Mouse (Mus musculus): ENCODE measurements around the gene Top2b. TPM values are rescaled to one million over a fixed set of nuclear protein-coding genes. Genes with fewer than 3 reads are reported as not detected.
A peak's percentile ranks its signal among the peaks of the same experiment; 100 is the strongest.

Top2b gene
- polyA plus RNA-seq (2014; fragmentation: Nextera tagmentation; extraction: Ambion mirVana), result 124 and 188 TPM in 2 replicates

- peak within 1 kb of the TSS; percentile 79 for H3K4me2 ChIP-seq (ENCODE audit: low read depth, low read length)
- H3K36me3 ChIP-seq (ENCODE audit: control insufficient read depth, insufficient read depth, low read length), result no peaks in the 10 kb centered on the region
- under 1% methylated on average over 32 of the region's 32 CpGs for WGBS
- peak within 1 kb of the TSS; percentile 99 for H3K27ac ChIP-seq (ENCODE audit: low read depth, low read length)
- H3K4me1 ChIP-seq (ENCODE audit: control insufficient read depth, insufficient read depth, low read length), result peaks cover 18% of the 10 kb centered on the region
- H3K27me3 ChIP-seq (ENCODE audit: control insufficient read depth, insufficient read depth, low read length), result no peaks in the 10 kb centered on the region; the same call in 1 of the 2 replicates
- H3K9me3 ChIP-seq (ENCODE audit: control insufficient read depth, low read length), result no peaks in the 10 kb centered on the region
- peak within 1 kb of the TSS; percentile 99 for H3K9ac ChIP-seq (replicated peaks; ENCODE audit: low read depth, low read length)
- peak; percentile 99 for ATAC-seq (ENCODE audit: low read depth)
- H3K4me3 ChIP-seq (ENCODE audit: low read depth, low read length), result peak within 1 kb of the TSS; percentile 96
These were observed at the start of gene Top2b for GRCm38 (mm10) chr14:16364878-16365337. Top2b (plus strand) TSS chr14:16365179.

GRCm38 (mm10) chr14:16316715-16317114, 48.3 kb upstream of the Top2b start:
- no peak for ATAC-seq (ENCODE audit: low read depth)
- no peak overlapping the region for H3K4me3 ChIP-seq (ENCODE audit: low read depth, low read length)
- H3K4me1 ChIP-seq (ENCODE audit: control insufficient read depth, insufficient read depth, low read length), result no peaks in the 10 kb centered on the region
- H3K9ac ChIP-seq (replicated peaks; ENCODE audit: low read depth, low read length), result no peak overlapping the region
- WGBS, result 81% methylated on average over 1 of the region's 1 CpGs
- no peaks in the 10 kb centered on the region for H3K27me3 ChIP-seq (ENCODE audit: control insufficient read depth, insufficient read depth, low read length)
- no peaks in the 10 kb centered on the region for H3K9me3 ChIP-seq (ENCODE audit: control insufficient read depth, low read length)
- no peak overlapping the region for H3K4me2 ChIP-seq (ENCODE audit: low read depth, low read length)
- H3K36me3 ChIP-seq (ENCODE audit: control insufficient read depth, insufficient read depth, low read length), result no peaks in the 10 kb centered on the region
- H3K27ac ChIP-seq (ENCODE audit: low read depth, low read length), result no peak overlapping the region

GRCm38 (mm10) chr14:16319818-16320217, 45.2 kb upstream of the Top2b start:
- Histone ChIP-seq H3K4me3 (ENCODE audit: low read depth, low read length) (no peak overlapping the region), H3K4me2 (ENCODE audit: low read depth, low read length) (no peak overlapping the region), H3K9ac (replicated peaks; ENCODE audit: low read depth, low read length) (no peak overlapping the region), H3K27me3 (ENCODE audit: control insufficient read depth, insufficient read depth, low read length) (no peaks in the 10 kb centered on the region), H3K36me3 (ENCODE audit: control insufficient read depth, insufficient read depth, low read length) (no peaks in the 10 kb centered on the region), H3K27ac (ENCODE audit: low read depth, low read length) (no peak overlapping the region), H3K9me3 (ENCODE audit: control insufficient read depth, low read length) (no peaks in the 10 kb centered on the region), H3K4me1 (ENCODE audit: control insufficient read depth, insufficient read depth, low read length) (no peaks in the 10 kb centered on the region)
- ATAC-seq (ENCODE audit: low read depth), result no peak
- WGBS, result 92% methylated on average over 2 of the region's 2 CpGs

GRCm38 (mm10) chr14:16324394-16324793, 40.6 kb upstream of the Top2b start:
- no peak overlapping the region for H3K4me2 ChIP-seq (ENCODE audit: low read depth, low read length)
- no peak overlapping the region for H3K27ac ChIP-seq (ENCODE audit: low read depth, low read length)
- no peaks in the 10 kb centered on the region for H3K27me3 ChIP-seq (ENCODE audit: control insufficient read depth, insufficient read depth, low read length)
- H3K4me3 ChIP-seq (ENCODE audit: low read depth, low read length), result no peak overlapping the region
- no peaks in the 10 kb centered on the region for H3K9me3 ChIP-seq (ENCODE audit: control insufficient read depth, low read length)
- no peaks in the 10 kb centered on the region for H3K36me3 ChIP-seq (ENCODE audit: control insufficient read depth, insufficient read depth, low read length)
- no peak overlapping the region for H3K9ac ChIP-seq (replicated peaks; ENCODE audit: low read depth, low read length)
- H3K4me1 ChIP-seq (ENCODE audit: control insufficient read depth, insufficient read depth, low read length), result no peaks in the 10 kb centered on the region
- ATAC-seq (ENCODE audit: low read depth), result no peak
- 90% methylated on average over 4 of the region's 4 CpGs for WGBS

- Histone ChIP-seq H3K9ac (replicated peaks; ENCODE audit: low read depth, low read length) (no peak overlapping the region), H3K36me3 (ENCODE audit: control insufficient read depth, insufficient read depth, low read length) (no peaks in the 10 kb centered on the region), H3K27ac (ENCODE audit: low read depth, low read length) (no peak overlapping the region), H3K9me3 (ENCODE audit: control insufficient read depth, low read length) (no peaks in the 10 kb centered on the region), H3K4me2 (ENCODE audit: low read depth, low read length) (no peak overlapping the region), H3K4me3 (ENCODE audit: low read depth, low read length) (no peak overlapping the region), H3K4me1 (ENCODE audit: control insufficient read depth, insufficient read depth, low read length) (no peaks in the 10 kb centered on the region), H3K27me3 (ENCODE audit: control insufficient read depth, insufficient read depth, low read length) (no peaks in the 10 kb centered on the region)
- WGBS, result 61% methylated on average over 1 of the region's 1 CpGs
- no peak for ATAC-seq (ENCODE audit: low read depth)
These were observed 39.8 kb upstream of the Top2b start for GRCm38 (mm10) chr14:16325208-16325607.

- H3K27ac ChIP-seq (ENCODE audit: low read depth, low read length), result no peak overlapping the region
- 11% methylated on average over 2 of the region's 2 CpGs for WGBS
These were observed 36.4 kb upstream of the Top2b start for GRCm38 (mm10) chr14:16328531-16328930.

GRCm38 (mm10) chr14:16328959-16329480, 36.0 kb upstream of the Top2b start:
- 49% methylated on average over 5 of the region's 5 CpGs for WGBS
- Histone ChIP-seq H3K27ac (ENCODE audit: low read depth, low read length) (no peak overlapping the region), H3K4me1 (ENCODE audit: control insufficient read depth, insufficient read depth, low read length) (no peaks in the 10 kb centered on the region), H3K36me3 (ENCODE audit: control insufficient read depth, insufficient read depth, low read length) (no peaks in the 10 kb centered on the region), H3K9me3 (ENCODE audit: control insufficient read depth, low read length) (no peaks in the 10 kb centered on the region), H3K4me3 (ENCODE audit: low read depth, low read length) (no peak overlapping the region), H3K27me3 (ENCODE audit: control insufficient read depth, insufficient read depth, low read length) (no peaks in the 10 kb centered on the region), H3K9ac (replicated peaks; ENCODE audit: low read depth, low read length) (no peak overlapping the region), H3K4me2 (ENCODE audit: low read depth, low read length) (no peak overlapping the region)
- no peak for ATAC-seq (ENCODE audit: low read depth)

More at GRCm38 (mm10) chr14:16328531-16328930, 36.4 kb upstream of the Top2b start:
- peak; percentile 78 for ATAC-seq (ENCODE audit: low read depth)
- Histone ChIP-seq H3K27me3 (ENCODE audit: control insufficient read depth, insufficient read depth, low read length) (no peaks in the 10 kb centered on the region), H3K36me3 (ENCODE audit: control insufficient read depth, insufficient read depth, low read length) (no peaks in the 10 kb centered on the region), H3K9me3 (ENCODE audit: control insufficient read depth, low read length) (no peaks in the 10 kb centered on the region), H3K4me3 (ENCODE audit: low read depth, low read length) (no peak overlapping the region), H3K4me1 (ENCODE audit: control insufficient read depth, insufficient read depth, low read length) (no peaks in the 10 kb centered on the region), H3K4me2 (ENCODE audit: low read depth, low read length) (no peak overlapping the region), H3K9ac (replicated peaks; ENCODE audit: low read depth, low read length) (no peak overlapping the region)

- ATAC-seq (ENCODE audit: low read depth), result no peak
- Histone ChIP-seq H3K9me3 (ENCODE audit: control insufficient read depth, low read length) (no peaks in the 10 kb centered on the region), H3K27ac (ENCODE audit: low read depth, low read length) (no peak overlapping the region), H3K4me3 (ENCODE audit: low read depth, low read length) (no peak overlapping the region), H3K27me3 (ENCODE audit: control insufficient read depth, insufficient read depth, low read length) (no peaks in the 10 kb centered on the region), H3K36me3 (ENCODE audit: control insufficient read depth, insufficient read depth, low read length) (no peaks in the 10 kb centered on the region), H3K4me1 (ENCODE audit: control insufficient read depth, insufficient read depth, low read length) (no peaks in the 10 kb centered on the region), H3K4me2 (ENCODE audit: low read depth, low read length) (no peak overlapping the region), H3K9ac (replicated peaks; ENCODE audit: low read depth, low read length) (no peak overlapping the region)
- 77% methylated on average over 3 of the region's 3 CpGs for WGBS
These were observed 35.2 kb upstream of the Top2b start for GRCm38 (mm10) chr14:16329756-16330155.

- no peak overlapping the region for H3K9ac ChIP-seq (replicated peaks; ENCODE audit: low read depth, low read length)
- no peak overlapping the region for H3K4me3 ChIP-seq (ENCODE audit: low read depth, low read length)
- no peak overlapping the region for H3K4me2 ChIP-seq (ENCODE audit: low read depth, low read length)
- no peaks in the 10 kb centered on the region for H3K36me3 ChIP-seq (ENCODE audit: control insufficient read depth, insufficient read depth, low read length)
- no peaks in the 10 kb centered on the region for H3K27me3 ChIP-seq (ENCODE audit: control insufficient read depth, insufficient read depth, low read length)
- WGBS, result 91% methylated on average over 3 of the region's 3 CpGs
- no peaks in the 10 kb centered on the region for H3K9me3 ChIP-seq (ENCODE audit: control insufficient read depth, low read length)
- no peak for ATAC-seq (ENCODE audit: low read depth)
- H3K27ac ChIP-seq (ENCODE audit: low read depth, low read length), result no peak overlapping the region
- no peaks in the 10 kb centered on the region for H3K4me1 ChIP-seq (ENCODE audit: control insufficient read depth, insufficient read depth, low read length)
These were observed 30.7 kb upstream of the Top2b start for GRCm38 (mm10) chr14:16334260-16334659.
